Mouse (Mus musculus) midbrain, embryonic 15.5 days (tissue): Measurements from ENCODE around the gene Shisa8. TPM values are rescaled to one million over a fixed set of nuclear protein-coding genes. Genes with fewer than 3 reads are reported as not detected.
A peak's percentile ranks its signal among the peaks of the same experiment; 100 is the strongest.

Source experiments
- ATAC-seq: fragments of 200-750 bp; cut with Nextera tagmentation; replicated peaks from 2 replicates; pipeline ENCODE4 v1.8.0; 2017; ENCODE audit warnings: moderate TSS enrichment
- H3K27ac ChIP-seq: fragments of 300-500 bp; sonication (generic); 2 replicates; pipeline ENCODE4 v1.5.1; 2015; ENCODE audit warnings: mild to moderate bottlenecking, inconsistent platforms
- H3K27me3 ChIP-seq: fragments of 300-500 bp; sonication (generic); replicated peaks from 2 replicates; pipeline ENCODE4 v1.6.1; 2015; ENCODE audit warnings: inconsistent platforms
- H3K36me3 ChIP-seq: fragments of 300-500 bp; sonication (generic); replicated peaks from 2 replicates; pipeline ENCODE4 v1.6.1; 2015; ENCODE audit warnings: inconsistent platforms
- H3K4me1 ChIP-seq: fragments of 300-500 bp; sonication (generic); 2 replicates; pipeline ENCODE4 v1.6.1; 2015; ENCODE audit warnings: inconsistent platforms
- H3K4me2 ChIP-seq: fragments of 300-500 bp; sonication (generic); 2 replicates; pipeline ENCODE4 v1.6.1; 2015; ENCODE audit warnings: inconsistent platforms, mild to moderate bottlenecking, moderate library complexity
- H3K4me3 ChIP-seq: fragments of 300-500 bp; sonication (generic); 2 replicates; pipeline ENCODE4 v1.5.1; 2015; ENCODE audit warnings: mild to moderate bottlenecking, inconsistent platforms
- H3K9ac ChIP-seq: fragments of 300-500 bp; sonication (generic); 2 replicates; pipeline ENCODE4 v1.6.1; 2015; ENCODE audit warnings: mild to moderate bottlenecking, inconsistent platforms
- H3K9me3 ChIP-seq: fragments of 300-500 bp; sonication (generic); 2 replicates; pipeline ENCODE4 v1.6.1; 2016; ENCODE audit warnings: inconsistent platforms
- WGBS: fragments of 180-500 bp; shearing (Covaris S2); methylation state at CpG from one replicate; pipeline ENCODE4 v1.1.7; 2015; ENCODE audit warnings: mixed read lengths; 5-methylcytosine and 5-hydroxymethylcytosine counted together
- polyA plus RNA-seq: library from polyadenylated mRNA; unstranded; fragments of >200 nt; fragmentation: Nextera tagmentation; extraction: Ambion mirVana; gene quantifications from 2 replicates; pipeline ENCODE4 v1.2.1, GENCODE M21; 2015

Gene Shisa8
- polyA plus RNA-seq, 1 experiment from 2014 or later, result 1.5 TPM

DNA sequence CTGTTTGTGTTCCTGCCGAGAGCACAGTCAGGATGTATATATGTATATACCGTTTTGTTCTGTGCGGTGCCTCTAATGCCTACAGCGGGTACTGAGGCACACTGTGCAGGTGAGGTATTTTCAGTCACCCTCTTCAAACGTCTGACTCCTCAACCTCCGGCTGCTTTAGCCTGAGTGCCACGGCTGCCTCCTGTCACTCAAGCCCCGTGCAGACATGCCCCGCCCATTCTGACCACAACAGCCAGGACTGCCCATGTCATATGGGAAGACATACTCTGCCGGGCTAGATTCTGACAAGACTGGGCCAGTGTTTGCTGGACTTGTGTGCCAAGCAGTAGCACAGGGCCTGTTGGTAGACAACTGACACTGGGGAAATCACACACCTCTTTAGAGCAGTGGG lies 23.0 kb upstream of the Shisa8 start:
- Histone ChIP-seq H3K4me3 (no peak overlapping the region), H3K9me3 (no peaks in the 10 kb centered on the region), H3K9ac (no peak overlapping the region), H3K27ac (no peak overlapping the region), H3K4me1 (no peaks in the 10 kb centered on the region), H3K36me3 (no peaks in the 10 kb centered on the region), H3K27me3 (no peaks in the 10 kb centered on the region), H3K4me2 (no peak overlapping the region)
- WGBS, result 75% methylated on average over 10 of the region's 10 CpGs
- 0 out of 2 replicates have a peak, but pooled peaks have one; percentile 33 for ATAC-seq

DNA sequence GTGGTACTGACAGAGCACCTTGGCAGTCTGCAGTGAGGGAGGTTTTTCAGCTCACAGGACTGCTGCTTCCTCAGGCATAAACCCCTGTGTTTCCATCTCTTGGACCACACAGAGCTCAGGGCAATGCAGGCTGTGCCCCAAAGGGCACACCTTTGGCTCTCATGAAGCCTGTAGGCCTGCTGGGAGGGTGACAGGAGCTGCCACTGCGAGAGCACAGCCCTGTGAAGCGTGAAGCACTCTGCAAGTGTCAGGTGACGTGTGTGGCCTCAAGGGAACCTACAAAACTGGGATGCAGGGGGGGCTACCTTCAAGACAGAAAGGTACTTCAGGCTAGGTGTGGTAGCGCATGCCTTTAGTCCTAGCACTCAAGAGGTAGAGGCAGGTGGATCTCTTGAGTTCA lies 20.0 kb upstream of the Shisa8 start:
- 69% methylated on average over 4 of the region's 4 CpGs for WGBS

DNA sequence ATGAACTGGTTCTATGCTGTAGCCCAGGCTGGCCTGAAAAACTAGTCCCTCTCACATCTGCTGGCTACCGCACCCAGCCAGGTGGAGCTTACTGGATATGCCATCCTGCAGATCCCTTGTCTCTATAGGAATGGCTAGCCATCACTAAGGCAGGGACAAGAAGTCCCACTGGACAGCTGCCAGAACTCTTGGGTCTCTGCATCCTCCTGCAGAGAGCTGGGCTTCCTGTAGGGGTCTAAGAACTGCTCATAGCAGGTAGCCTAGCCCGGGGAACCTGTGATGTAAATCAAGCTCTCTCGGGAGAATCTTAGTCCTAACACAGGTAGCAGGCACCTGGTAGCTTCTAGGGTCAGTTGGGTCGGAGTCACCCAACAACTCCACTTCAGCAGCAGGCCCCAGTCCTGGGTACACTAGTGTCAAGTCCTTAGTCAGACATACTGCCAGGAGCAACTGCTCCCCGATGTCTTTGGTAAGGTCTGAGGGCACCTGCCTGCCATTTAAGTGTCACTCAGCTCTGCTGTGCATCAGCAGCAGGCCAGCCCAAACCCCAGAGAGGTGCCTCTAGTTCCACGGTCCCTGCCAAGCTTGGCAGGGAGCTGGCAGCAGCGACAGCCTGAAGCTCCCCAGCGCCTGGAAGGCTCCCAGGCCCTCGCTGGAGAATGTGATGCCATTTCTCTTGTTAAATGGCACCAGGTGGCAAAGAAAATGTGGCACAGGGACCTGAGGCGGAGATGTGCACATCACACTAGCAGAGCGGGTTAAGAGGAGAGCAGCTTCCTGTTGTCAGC lies 19.2 kb upstream of the Shisa8 start:
- Histone ChIP-seq H3K9ac (no peak overlapping the region), H3K27ac (no peak overlapping the region), H3K4me2 (no peak overlapping the region), H3K9me3 (no peaks in the 10 kb centered on the region), H3K4me3 (no peak overlapping the region), H3K27me3 (no peaks in the 10 kb centered on the region), H3K36me3 (no peaks in the 10 kb centered on the region), H3K4me1 (no peaks in the 10 kb centered on the region; the same call in 1 of the 2 replicates)
- WGBS, result 65% methylated on average over 11 of the region's 11 CpGs
- ATAC-seq, result no peak

More for the DNA sequence above, 20.0 kb upstream of the Shisa8 start:
- no peaks in the 10 kb centered on the region for H3K27me3 ChIP-seq
- no peaks in the 10 kb centered on the region; the same call in 1 of the 2 replicates for H3K4me1 ChIP-seq
- no peaks in the 10 kb centered on the region for H3K36me3 ChIP-seq
- no peak overlapping the region for H3K4me2 ChIP-seq
- H3K9me3 ChIP-seq, result no peaks in the 10 kb centered on the region
- no peak for ATAC-seq
- no peak overlapping the region for H3K27ac ChIP-seq
- no peak overlapping the region for H3K4me3 ChIP-seq
- H3K9ac ChIP-seq, result no peak overlapping the region

DNA sequence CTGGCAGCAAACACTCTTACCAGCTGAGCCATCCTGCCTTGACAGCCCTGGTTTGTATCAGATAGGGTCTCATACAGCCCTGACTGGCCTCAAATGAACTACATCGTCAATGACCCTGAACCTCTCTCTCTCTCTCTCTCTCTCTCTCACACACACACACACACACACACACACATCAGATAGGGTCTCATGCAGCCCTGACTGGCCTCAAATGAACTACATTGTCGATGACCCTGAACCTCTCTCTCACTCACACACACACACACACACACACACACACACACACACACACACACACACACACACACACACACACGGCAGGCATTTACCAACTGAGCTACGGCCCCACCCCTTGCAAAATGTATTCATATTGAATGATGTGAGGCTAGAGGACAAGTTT lies 18.5 kb upstream of the Shisa8 start:
- no peaks in the 10 kb centered on the region for H3K36me3 ChIP-seq
- WGBS, result 67% methylated on average over 4 of the region's 4 CpGs
- H3K4me1 ChIP-seq, result no peaks in the 10 kb centered on the region; the same call in 1 of the 2 replicates
- no peak overlapping the region for H3K4me2 ChIP-seq
- H3K4me3 ChIP-seq, result no peak overlapping the region
- no peaks in the 10 kb centered on the region for H3K27me3 ChIP-seq
- no peak for ATAC-seq
- no peak overlapping the region for H3K27ac ChIP-seq
- no peaks in the 10 kb centered on the region for H3K9me3 ChIP-seq
- no peak overlapping the region for H3K9ac ChIP-seq

DNA sequence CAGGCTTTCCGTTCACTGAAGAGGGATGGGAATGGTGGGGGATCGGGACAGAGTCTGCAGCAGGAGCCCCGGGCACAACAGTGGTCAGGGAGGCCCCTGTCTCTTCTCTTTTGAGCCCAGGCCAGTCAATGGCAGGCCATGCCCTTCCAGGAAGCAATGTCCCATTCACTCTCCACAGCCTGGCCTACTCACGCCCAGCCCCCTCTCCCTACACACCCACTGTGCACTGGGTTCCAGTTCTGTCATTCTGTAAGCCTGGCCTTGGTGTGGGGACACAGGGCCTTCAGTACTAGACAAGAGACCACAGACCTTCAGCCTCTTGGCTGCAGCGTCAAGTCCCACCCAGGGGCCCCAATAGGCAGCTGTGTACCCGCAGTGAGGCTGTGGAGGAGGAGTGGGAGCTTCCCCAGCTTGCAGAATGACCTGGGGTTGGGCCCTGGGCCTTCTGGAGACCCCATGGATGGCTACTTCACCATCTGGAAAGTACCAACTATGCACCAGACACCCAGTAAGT lies 17.5 kb upstream of the Shisa8 start:
- WGBS, result 74% methylated on average over 6 of the region's 6 CpGs
- H3K9ac ChIP-seq, result no peak overlapping the region
- H3K4me2 ChIP-seq, result no peak overlapping the region
- no peak overlapping the region for H3K27ac ChIP-seq
- no peaks in the 10 kb centered on the region; the same call in 1 of the 2 replicates for H3K4me1 ChIP-seq
- no peaks in the 10 kb centered on the region for H3K36me3 ChIP-seq
- ATAC-seq, result no peak
- H3K4me3 ChIP-seq, result no peak overlapping the region
- H3K9me3 ChIP-seq, result no peaks in the 10 kb centered on the region
- H3K27me3 ChIP-seq, result no peaks in the 10 kb centered on the region; the same call in 1 of the 2 replicates

DNA sequence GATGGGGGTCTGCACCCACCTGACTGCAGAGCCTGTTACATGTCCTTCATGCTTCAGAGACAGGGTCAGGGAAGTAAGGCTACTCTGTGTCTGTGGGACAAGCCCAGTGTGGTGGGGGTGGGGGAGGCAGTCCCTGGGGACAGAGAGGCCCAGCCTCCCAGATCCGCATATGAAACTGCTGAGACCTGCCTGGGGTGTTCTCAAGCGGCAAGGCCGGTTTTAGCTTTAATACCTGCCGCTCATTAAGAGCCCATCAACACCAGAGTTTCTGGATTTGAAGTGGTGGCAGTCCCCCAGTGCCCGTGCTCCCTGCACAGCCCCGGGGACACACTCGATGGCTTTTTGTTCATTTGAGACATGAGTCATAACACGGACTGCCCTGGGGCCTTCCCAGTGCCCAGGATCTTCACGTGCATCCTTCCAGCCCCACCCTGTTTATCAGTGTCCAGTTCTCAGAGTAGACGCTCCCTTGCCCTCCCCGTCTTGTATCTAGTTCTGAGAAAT lies 17.0 kb upstream of the Shisa8 start:
- no peak overlapping the region for H3K9ac ChIP-seq
- H3K27me3 ChIP-seq, result no peaks in the 10 kb centered on the region; the same call in 1 of the 2 replicates
- H3K4me1 ChIP-seq, result no peaks in the 10 kb centered on the region; the same call in 1 of the 2 replicates
- no peak for ATAC-seq
- no peak overlapping the region for H3K4me2 ChIP-seq
- no peak overlapping the region for H3K4me3 ChIP-seq
- H3K36me3 ChIP-seq, result no peaks in the 10 kb centered on the region
- WGBS, result 43% methylated on average over 11 of the region's 11 CpGs
- H3K27ac ChIP-seq, result no peak overlapping the region
- no peaks in the 10 kb centered on the region for H3K9me3 ChIP-seq

DNA sequence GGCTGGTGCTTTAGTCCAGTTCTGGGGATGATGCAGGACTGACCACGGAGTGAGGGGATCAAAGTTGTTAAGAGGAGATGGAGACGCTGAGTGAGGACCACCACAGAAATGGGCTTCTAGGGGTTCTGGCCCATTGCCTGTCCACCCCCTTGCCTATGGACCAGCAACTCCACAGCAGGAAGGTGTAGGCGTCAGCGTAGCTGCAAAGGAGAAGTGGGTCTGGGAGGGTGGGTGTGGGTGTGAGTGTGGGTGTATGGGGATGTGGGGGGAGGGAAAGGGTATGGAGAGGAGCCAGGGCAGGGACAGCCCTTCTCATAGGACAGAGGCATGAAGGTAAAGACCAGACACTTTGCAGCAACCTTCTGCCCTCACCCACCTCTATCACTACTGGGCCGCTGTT lies 13.2 kb upstream of the Shisa8 start:
- H3K4me2 ChIP-seq, result no peak overlapping the region
- H3K27me3 ChIP-seq, result peaks cover 7% of the 10 kb centered on the region
- peaks cover 10% of the 10 kb centered on the region for H3K4me1 ChIP-seq
- H3K36me3 ChIP-seq, result no peaks in the 10 kb centered on the region
- H3K9ac ChIP-seq, result no peak overlapping the region
- no peak for ATAC-seq
- H3K9me3 ChIP-seq, result no peaks in the 10 kb centered on the region
- no peak overlapping the region for H3K4me3 ChIP-seq
- H3K27ac ChIP-seq, result no peak overlapping the region
- 97% methylated on average over 5 of the region's 5 CpGs for WGBS

DNA sequence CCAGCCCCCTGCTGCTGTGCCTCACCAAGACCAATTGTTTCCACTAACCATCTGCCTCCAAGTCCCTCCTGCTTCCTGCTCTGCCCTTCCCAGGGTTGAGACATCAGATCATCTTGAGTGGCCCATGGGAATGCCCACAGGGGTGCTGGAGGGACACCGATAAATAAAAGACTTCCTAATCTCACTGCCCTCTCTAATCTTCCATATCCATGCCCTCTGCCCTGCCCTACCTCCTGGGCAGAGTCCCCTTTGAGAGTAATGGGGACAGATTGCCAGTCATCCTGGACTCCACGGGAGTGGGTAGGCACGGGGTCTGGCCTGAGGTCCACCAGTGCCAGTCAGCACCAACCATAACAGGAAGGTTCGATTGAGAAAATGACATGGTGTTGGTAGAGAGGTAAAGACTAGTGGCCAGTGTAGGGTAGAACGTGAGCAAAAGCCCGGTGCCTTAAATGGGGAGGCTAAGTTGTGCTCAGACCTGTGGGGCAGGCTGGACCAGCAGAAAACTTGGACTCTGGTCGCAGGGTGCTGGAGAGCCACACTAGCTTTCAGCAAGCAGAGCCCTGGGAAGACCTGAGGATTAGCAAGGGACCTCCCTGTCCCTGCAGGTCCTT lies 12.1 kb upstream of the Shisa8 start:
- WGBS, result 36% methylated on average over 7 of the region's 7 CpGs
- Histone ChIP-seq H3K27ac (no peak overlapping the region), H3K9me3 (no peaks in the 10 kb centered on the region), H3K4me1 (peaks cover 10% of the 10 kb centered on the region), H3K4me3 (no peak overlapping the region), H3K9ac (no peak overlapping the region), H3K27me3 (peaks cover 7% of the 10 kb centered on the region), H3K36me3 (no peaks in the 10 kb centered on the region), H3K4me2 (peak overlapping the region; percentile 60; the same call in 1 of the 2 replicates)
- ATAC-seq, result no peak

DNA sequence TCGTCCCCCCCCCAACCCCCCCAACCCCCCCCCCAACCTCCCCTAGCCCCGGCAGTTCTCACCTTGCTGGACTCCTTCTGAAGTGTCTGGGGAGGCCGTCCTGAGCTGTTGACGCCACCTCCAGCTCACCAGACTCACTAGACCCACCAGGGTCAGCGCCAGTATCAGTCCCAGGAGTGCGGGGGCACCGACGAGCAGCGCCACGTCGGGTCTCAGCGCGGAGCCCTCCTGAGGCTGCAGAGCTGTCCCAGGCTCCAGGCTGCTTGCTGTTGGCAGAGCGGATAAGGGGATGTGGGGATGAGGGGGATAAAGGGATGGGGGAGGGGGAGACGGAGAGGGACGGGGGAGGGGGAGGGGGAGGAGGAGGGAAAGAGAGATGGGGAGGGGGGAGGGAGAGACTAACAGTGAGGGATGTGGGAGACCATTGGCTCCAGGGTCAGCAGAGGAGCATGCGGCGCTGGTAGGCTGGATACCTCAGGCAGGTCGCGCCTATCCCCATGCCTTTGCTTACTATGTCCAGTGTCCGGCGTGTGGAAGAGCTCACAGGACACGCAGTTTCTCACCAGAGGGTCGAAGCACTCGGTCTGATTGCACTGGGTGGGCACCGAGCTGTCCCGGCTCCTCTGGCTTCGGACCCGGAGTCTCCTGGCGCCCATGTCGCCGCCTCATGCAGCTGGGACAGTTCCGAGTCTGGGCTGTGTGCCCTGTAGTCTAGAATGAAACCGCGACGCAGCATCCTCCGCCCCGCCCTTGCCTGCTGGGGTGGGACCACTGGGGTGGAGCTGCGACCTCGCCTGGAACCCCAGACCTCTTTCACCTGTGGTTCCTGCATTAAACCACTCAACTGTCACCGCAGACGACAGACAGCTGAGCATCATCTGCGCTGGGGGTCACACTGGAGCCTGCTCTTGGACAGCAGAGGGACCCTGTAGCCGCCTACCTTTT lies 11.3 kb upstream of the Shisa8 start, which contains the start of gene Tnfrsf13c:
Gene Tnfrsf13c, minus strand, starts transcription at position 713 of the 945 bp plus-strand sequence.
- no peaks in the 10 kb centered on the region for H3K9me3 ChIP-seq
- peak within 1 kb of the TSS; percentile 60 for H3K4me2 ChIP-seq
- H3K9ac ChIP-seq, result peak within 1 kb of the TSS; percentile 14; the same call in 1 of the 2 replicates
- no peaks in the 10 kb centered on the region for H3K36me3 ChIP-seq
- peaks cover 10% of the 10 kb centered on the region for H3K4me1 ChIP-seq
- H3K4me3 ChIP-seq, result peak within 1 kb of the TSS; percentile 32
- 1% methylated on average over 42 of the region's 44 CpGs for WGBS
- H3K27ac ChIP-seq, result no peak within 1 kb of the TSS
- peaks cover 7% of the 10 kb centered on the region for H3K27me3 ChIP-seq
- ATAC-seq, result no peak; the same call in 1 of the 2 replicates

DNA sequence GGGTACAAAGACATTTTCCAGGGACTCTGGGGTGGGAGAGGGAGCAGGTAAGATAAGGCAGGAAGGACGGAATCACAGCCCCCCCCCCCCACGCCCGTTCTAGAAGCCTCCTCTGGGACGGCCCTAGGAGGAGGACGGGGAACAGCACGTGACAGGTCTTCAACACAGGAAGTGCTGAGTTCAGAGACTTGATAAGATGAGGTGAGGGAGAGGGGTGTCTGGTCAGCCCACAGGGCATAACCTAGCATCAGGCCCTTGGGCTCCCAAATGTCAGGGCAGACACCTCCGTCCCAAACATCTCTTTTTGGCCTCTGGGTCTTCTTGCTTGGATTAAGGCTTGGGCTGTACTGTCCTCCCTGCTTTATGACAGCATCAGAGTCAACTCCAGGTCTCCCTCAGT lies 10.6 kb upstream of the Shisa8 start:
- H3K4me1 ChIP-seq, result peaks cover 10% of the 10 kb centered on the region
- no peak overlapping the region for H3K4me2 ChIP-seq
- no peak; the same call in 1 of the 2 replicates for ATAC-seq
- no peak overlapping the region for H3K4me3 ChIP-seq
- no peaks in the 10 kb centered on the region for H3K36me3 ChIP-seq
- no peak overlapping the region for H3K27ac ChIP-seq
- no peaks in the 10 kb centered on the region for H3K9me3 ChIP-seq
- peaks cover 7% of the 10 kb centered on the region for H3K27me3 ChIP-seq
- WGBS, result 61% methylated on average over 7 of the region's 7 CpGs
- H3K9ac ChIP-seq, result no peak overlapping the region

DNA sequence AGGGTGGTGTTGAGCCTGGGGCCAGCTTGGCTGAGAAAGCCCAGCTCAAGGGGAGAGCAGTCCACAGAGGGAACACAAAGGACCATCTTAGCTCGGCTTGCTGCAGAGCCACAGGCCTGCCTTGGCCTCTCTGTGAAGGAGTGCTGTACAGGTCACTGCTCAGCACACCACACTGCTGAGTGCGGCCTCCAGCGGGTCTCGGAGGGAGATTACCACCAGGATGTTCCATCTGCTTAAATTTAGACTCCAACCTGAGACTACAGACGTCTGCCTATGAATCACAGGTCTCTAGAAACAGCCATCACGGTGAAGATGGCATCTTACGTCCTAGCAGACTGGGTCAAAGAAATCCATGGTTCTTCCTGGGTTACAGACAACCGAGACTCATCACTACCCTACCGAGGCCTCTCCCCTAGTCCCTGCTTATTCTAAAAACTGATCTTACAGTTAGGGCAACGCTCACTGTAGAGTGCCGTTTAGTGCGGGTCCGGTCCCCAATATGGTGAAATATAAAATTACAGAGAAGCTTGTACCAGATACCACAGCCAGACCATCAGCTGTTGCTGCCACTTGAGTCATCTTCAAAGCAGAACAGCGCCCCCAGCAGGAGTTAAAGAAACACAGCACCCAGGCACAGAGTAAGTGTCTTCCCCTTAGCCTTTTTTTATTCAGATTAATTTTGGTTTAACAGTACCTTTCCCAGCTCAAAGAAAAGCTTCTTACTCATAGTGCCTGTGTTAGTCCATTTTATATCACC lies 8.7 kb upstream of the Shisa8 start:
- ATAC-seq, result no peak
- Histone ChIP-seq H3K4me1 (peaks cover 17% of the 10 kb centered on the region), H3K4me3 (no peak overlapping the region), H3K4me2 (no peak overlapping the region), H3K9ac (no peak overlapping the region), H3K9me3 (no peaks in the 10 kb centered on the region), H3K27me3 (peaks cover 7% of the 10 kb centered on the region), H3K36me3 (no peaks in the 10 kb centered on the region), H3K27ac (no peak overlapping the region)
- WGBS, result 68% methylated on average over 14 of the region's 14 CpGs
